Mouse (Mus musculus) gastrocnemius, adult 2 months (tissue): Measurements from ENCODE around the gene Mylk3. TPM values are rescaled to one million over a fixed set of nuclear protein-coding genes. Genes with fewer than 3 reads are reported as not detected.

Source experiments
- DNase-seq: peaks from one replicate; pipeline ENCODE4 v3.0.0; 2022
- H3K27ac ChIP-seq: fragments of 200-600 bp; 2 replicates; pipeline ENCODE4 v1.8.1; 2022; ENCODE audit warnings: mild to moderate bottlenecking
- H3K4me3 ChIP-seq: fragments of 200-600 bp; 2 replicates; pipeline ENCODE4 v1.8.1; 2022; ENCODE audit warnings: mild to moderate bottlenecking, moderate library complexity
- CTCF ChIP-seq: fragments of 200-600 bp; IDR thresholded peaks from 2 replicates; pipeline ENCODE4 v1.8.1; 2022; ENCODE audit warnings: antibody characterized with exemption, mild to moderate bottlenecking, moderate library complexity
- intact Hi-C: fragments of 180-260 bp; cut with DNase I; formaldehyde crosslinking; loops from one replicate; pipeline ENCODE4 v1.15.1; 2025
- long read RNA-seq, 2 experiments: library from polyadenylated mRNA; stranded (forward); transcript quantifications; one replicate each; pipeline ENCODE4 v2.0.0; 2021
- total RNA-seq, 2 experiments: library from RNA; stranded (reverse); gene quantifications; 2 replicates each; pipeline ENCODE4 v1.2.3; 2021

The Mylk3 gene
- 1 to 10 TPM in 1 of 2 experiments, under 1 TPM in 1; 0.54 to 2.7 TPM for total RNA-seq
- long read RNA-seq, experiment 1, partial matches to known transcripts, result 0 of 5 reads
- long read RNA-seq, experiment 1, other reads (novel, unspliced or antisense), result 5 of 5 reads
- long read RNA-seq, experiment 2, partial matches to known transcripts, result 0 of 1 reads
- long read RNA-seq, experiment 2, other reads (novel, unspliced or antisense), result 1 of 1 reads

GRCm38 (mm10) chr8:85386205-85386604 is at the start of gene Mylk3:
TSS of gene Mylk3 (minus strand) at chr8:85386345.
- intact Hi-C loops, result no loop called here
- H3K27ac ChIP-seq, result no peak within 1 kb of the TSS
- H3K4me3 ChIP-seq, result no peak within 1 kb of the TSS
- DNase-seq, result peak; percentile 67
- no peak for TF ChIP-seq CTCF

- TF ChIP-seq CTCF, result no peak
- intact Hi-C loops, result no loop called here
Observed at GRCm38 (mm10) chr8:85435736-85436135, 49.6 kb upstream of the Mylk3 start.

GRCm38 (mm10) chr8:85434817-85435216 is 48.7 kb upstream of the Mylk3 start:
- H3K4me3 ChIP-seq, result no peak overlapping the region
- intact Hi-C loops, result no loop called here
- TF ChIP-seq CTCF, result no peak
- H3K27ac ChIP-seq, result no peak overlapping the region
- DNase-seq, result no peak

More at GRCm38 (mm10) chr8:85435736-85436135, 49.6 kb upstream of the Mylk3 start:
- H3K27ac ChIP-seq, result no peak overlapping the region
- no peak for DNase-seq
- H3K4me3 ChIP-seq, result no peak overlapping the region

- no peak for TF ChIP-seq CTCF
- DNase-seq, result no peak
- H3K4me3 ChIP-seq, result peak overlapping the region; percentile 95
- peak overlapping the region; percentile 95 for H3K27ac ChIP-seq
- intact Hi-C loops, result no loop called here
Observed at GRCm38 (mm10) chr8:85433017-85433393, 46.9 kb upstream of the Mylk3 start.

- peak within 1 kb of the TSS; percentile 95 for H3K27ac ChIP-seq
- peak within 1 kb of the TSS; percentile 95 for H3K4me3 ChIP-seq
- TF ChIP-seq CTCF, result no peak
- intact Hi-C loops, result no loop called here
- peak; percentile 99 for DNase-seq
Observed at GRCm38 (mm10) chr8:85432168-85433016, 46.2 kb upstream of the Mylk3 start, which contains the start of gene 4921524J17Rik. TSS of gene 4921524J17Rik (minus strand) at chr8:85432833.

GRCm38 (mm10) chr8:85431281-85432167 is 45.4 kb upstream of the Mylk3 start:
- no peak for TF ChIP-seq CTCF
- peak overlapping the region; percentile 95 for H3K4me3 ChIP-seq
- DNase-seq, result no peak
- intact Hi-C loops, result no loop called here
- peak overlapping the region; percentile 95 for H3K27ac ChIP-seq

GRCm38 (mm10) chr8:85430801-85431200 is 44.7 kb upstream of the Mylk3 start:
- peak; percentile 24 for DNase-seq
- TF ChIP-seq CTCF, result no peak
- intact Hi-C loops, result no loop called here

GRCm38 (mm10) chr8:85429219-85429618 is 43.1 kb upstream of the Mylk3 start:
- peak overlapping the region; percentile 1; the same call in 1 of the 2 replicates for H3K4me3 ChIP-seq

More at GRCm38 (mm10) chr8:85430801-85431200, 44.7 kb upstream of the Mylk3 start:
- Histone ChIP-seq H3K27ac (peak overlapping the region; percentile 95), H3K4me3 (peak overlapping the region; percentile 95)

GRCm38 (mm10) chr8:85427026-85427425 is 40.9 kb upstream of the Mylk3 start:
- TF ChIP-seq CTCF, result no peak
- Histone ChIP-seq H3K4me3 (no peak overlapping the region), H3K27ac (no peak overlapping the region)
- intact Hi-C loops, result no loop called here
- DNase-seq, result no peak

More at GRCm38 (mm10) chr8:85429219-85429618, 43.1 kb upstream of the Mylk3 start:
- no peak for DNase-seq
- no peak for TF ChIP-seq CTCF
- intact Hi-C loops, result no loop called here
- H3K27ac ChIP-seq, result peak overlapping the region; percentile 82

- Histone ChIP-seq H3K27ac (no peak overlapping the region), H3K4me3 (no peak overlapping the region)
- intact Hi-C loops, result no loop called here
- DNase-seq, result no peak
- TF ChIP-seq CTCF, result no peak
Observed at GRCm38 (mm10) chr8:85421329-85421728, 35.2 kb upstream of the Mylk3 start.

- intact Hi-C loops, result loop anchor here (10.0 kb wide), 1 partner anchor 334 kb away; the partner anchor contains the start of gene Dhps
- Histone ChIP-seq H3K4me3 (no peak overlapping the region), H3K27ac (no peak overlapping the region)
- no peak for DNase-seq
- no peak for TF ChIP-seq CTCF
Observed at GRCm38 (mm10) chr8:85408526-85408925, 22.4 kb upstream of the Mylk3 start.

- H3K27ac ChIP-seq, result no peak overlapping the region
- intact Hi-C loops, result loop anchor here (10.0 kb wide), 1 partner anchor 333 kb away; the partner anchor contains the start of gene Dhps
- TF ChIP-seq CTCF, result peak; percentile 54
Observed at GRCm38 (mm10) chr8:85408053-85408505, 21.9 kb upstream of the Mylk3 start.

More at GRCm38 (mm10) chr8:85408053-85408505, 21.9 kb upstream of the Mylk3 start:
- H3K4me3 ChIP-seq, result no peak overlapping the region
- DNase-seq, result no peak
